Mouse (Mus musculus) testis, adult 2 months (tissue): Measurements from ENCODE around the gene Cdkl3.

Experiments
- CTCF ChIP-seq: fragments of 200-500 bp; IDR thresholded peaks from 2 replicates; pipeline ENCODE4 v1.5.1; 2012; ENCODE audit warnings: low read depth, mild to moderate bottlenecking, inconsistent platforms, low read length, moderate library complexity; ENCODE audit not compliant: control insufficient read depth, insufficient read depth, insufficient replicate concordance
- POLR2A ChIP-seq: fragments of 200-500 bp; IDR thresholded peaks from 2 replicates; pipeline ENCODE4 v1.6.1; 2012; ENCODE audit warnings: low read depth, mild to moderate bottlenecking, inconsistent platforms, low read length, moderate library complexity; ENCODE audit not compliant: control insufficient read depth

- TF ChIP-seq CTCF, result no peak
- no peak for TF ChIP-seq POLR2A
Measured at GRCm38 (mm10) chr11:52115479-52115878, 111.5 kb downstream of the Cdkl3 start.
